Mouse (Mus musculus) limb, embryonic 11.5 days (tissue): ENCODE measurements around the gene Spsb1. TPM values are rescaled to one million over a fixed set of nuclear protein-coding genes. Genes with fewer than 3 reads are reported as not detected.

Source experiments
- ATAC-seq: fragments of 200-750 bp; cut with Nextera tagmentation; 2 replicates; pipeline ENCODE4 v1.8.0; 2017; ENCODE audit warnings: low read depth; ENCODE audit not compliant: insufficient number of reproducible peaks, low FRiP score, low TSS enrichment
- DNase-seq: peaks from one replicate; pipeline ENCODE4 v3.0.0-alpha.2; 2015; ENCODE audit warnings: low spot score
- H3K27ac ChIP-seq: fragments of 300-500 bp; sonication (generic); replicated peaks from 2 replicates; pipeline ENCODE4 v1.5.1; 2014; ENCODE audit warnings: low read depth, mild to moderate bottlenecking, low read length
- H3K27me3 ChIP-seq: fragments of 300-500 bp; sonication (generic); 2 replicates; pipeline ENCODE4 v1.6.1; 2014; ENCODE audit warnings: mild to moderate bottlenecking, low read length, mixed read lengths; ENCODE audit not compliant: control insufficient read depth, insufficient read depth
- H3K36me3 ChIP-seq: fragments of 300-500 bp; sonication (generic); 2 replicates; pipeline ENCODE4 v1.6.1; 2014; ENCODE audit warnings: mild to moderate bottlenecking, low read length, moderate library complexity, mixed read lengths; ENCODE audit not compliant: control insufficient read depth, insufficient read depth
- H3K4me1 ChIP-seq: fragments of 300-500 bp; sonication (generic); 2 replicates; pipeline ENCODE4 v1.6.1; 2014; ENCODE audit warnings: low read length, mixed read lengths; ENCODE audit not compliant: control insufficient read depth, insufficient read depth
- H3K4me2 ChIP-seq: fragments of 300-500 bp; sonication (generic); 2 replicates; pipeline ENCODE4 v1.6.1; 2014; ENCODE audit warnings: low read depth, mild to moderate bottlenecking, moderate library complexity; ENCODE audit not compliant: severe bottlenecking
- H3K4me3 ChIP-seq: fragments of 300-500 bp; sonication (generic); 2 replicates; pipeline ENCODE4 v1.5.1; 2014; ENCODE audit warnings: low read depth, low read length
- H3K9ac ChIP-seq: fragments of 300-500 bp; sonication (generic); 2 replicates; pipeline ENCODE4 v1.6.1; 2014; ENCODE audit warnings: mild to moderate bottlenecking, low read length
- H3K9me3 ChIP-seq: fragments of 300-500 bp; sonication (generic); 2 replicates; pipeline ENCODE4 v1.6.1; 2016; ENCODE audit warnings: low read length; ENCODE audit not compliant: control insufficient read depth
- WGBS: fragments of 180-500 bp; shearing (Covaris S2); extraction: QIAGEN DNeasy Blood & Tissue Kit; methylation state at CpG from one replicate; pipeline ENCODE4 v1.1.7; 2014; 5-methylcytosine and 5-hydroxymethylcytosine counted together
- polyA plus RNA-seq: library from polyadenylated mRNA; unstranded; fragments of >200 nt; fragmentation: Nextera tagmentation; extraction: Ambion mirVana; gene quantifications from 2 replicates; pipeline ENCODE4 v1.2.1, GENCODE M21; 2014

Gene Spsb1
- 12.8 and 16.4 TPM in 2 replicates for polyA plus RNA-seq

GRCm38 (mm10) chr4:149954893-149955439 lies at the start of gene Spsb1:
Gene Spsb1, minus strand, starts transcription at chr4:149955043.
- ATAC-seq, result peak; percentile 90
- Histone ChIP-seq H3K4me2 (peak within 1 kb of the TSS; percentile 94), H3K36me3 (no peaks in the 10 kb centered on the region), H3K27me3 (peaks cover 7% of the 10 kb centered on the region; the same call in 1 of the 2 replicates), H3K9me3 (no peaks in the 10 kb centered on the region), H3K4me1 (peaks cover 15% of the 10 kb centered on the region), H3K27ac (peak within 1 kb of the TSS; percentile 23; the same call in 1 of the 2 replicates), H3K9ac (peak within 1 kb of the TSS; percentile 83), H3K4me3 (peak within 1 kb of the TSS; percentile 61)
- DNase-seq, result peak; percentile 99
- WGBS, result under 1% methylated on average over 46 of the region's 51 CpGs

GRCm38 (mm10) chr4:150003641-150004040 lies 48.8 kb upstream of the Spsb1 start:
- Histone ChIP-seq H3K4me1 (peaks cover 14% of the 10 kb centered on the region), H3K9ac (no peak overlapping the region), H3K4me3 (no peak overlapping the region), H3K27me3 (no peaks in the 10 kb centered on the region), H3K9me3 (no peaks in the 10 kb centered on the region), H3K27ac (no peak overlapping the region), H3K4me2 (no peak overlapping the region), H3K36me3 (no peaks in the 10 kb centered on the region)
- ATAC-seq (no peak), DNase-seq (no peak)
- 82% methylated on average over 4 of the region's 4 CpGs for WGBS

GRCm38 (mm10) chr4:150003021-150003580 lies 48.3 kb upstream of the Spsb1 start:
- Histone ChIP-seq H3K9ac (no peak overlapping the region), H3K27me3 (no peaks in the 10 kb centered on the region), H3K4me3 (no peak overlapping the region), H3K4me2 (no peak overlapping the region), H3K4me1 (peaks cover 18% of the 10 kb centered on the region), H3K9me3 (no peaks in the 10 kb centered on the region), H3K27ac (no peak overlapping the region), H3K36me3 (no peaks in the 10 kb centered on the region)
- DNase-seq (no peak), ATAC-seq (no peak)
- 58% methylated on average over 7 of the region's 7 CpGs for WGBS

DNA sequence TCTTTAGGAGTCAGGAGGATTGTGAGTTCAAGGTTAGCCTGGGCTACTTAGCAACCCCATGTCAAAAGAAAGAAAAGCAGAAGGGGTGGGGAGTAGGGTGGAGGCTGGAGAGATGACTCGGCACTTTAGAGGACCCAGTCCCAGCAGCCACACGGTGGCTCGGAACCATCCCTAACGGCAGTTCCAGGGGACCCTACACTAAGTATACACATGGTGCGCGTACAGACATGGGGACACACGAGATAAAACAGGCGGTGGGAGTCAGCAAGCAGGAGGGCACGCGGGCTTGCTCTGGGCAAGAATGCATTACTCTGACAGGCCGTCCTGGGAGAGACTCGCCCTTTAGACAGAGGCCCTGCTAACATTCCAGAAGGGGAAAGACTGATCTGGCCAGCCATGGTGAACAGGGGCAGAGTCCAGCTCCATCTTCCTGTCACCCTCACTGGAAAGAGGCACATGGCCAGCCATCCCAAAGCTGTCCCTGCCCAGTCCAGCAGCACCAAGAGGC lies 47.2 kb upstream of the Spsb1 start:
- 69% methylated on average over 12 of the region's 12 CpGs for WGBS
- no peak for ATAC-seq
- no peak for DNase-seq
- H3K4me1 ChIP-seq, result peaks cover 18% of the 10 kb centered on the region
- no peak overlapping the region for H3K4me2 ChIP-seq
- H3K9ac ChIP-seq, result no peak overlapping the region
- no peaks in the 10 kb centered on the region for H3K27me3 ChIP-seq
- no peaks in the 10 kb centered on the region for H3K36me3 ChIP-seq
- no peak overlapping the region for H3K27ac ChIP-seq
- H3K9me3 ChIP-seq, result no peaks in the 10 kb centered on the region
- H3K4me3 ChIP-seq, result no peak overlapping the region

DNA sequence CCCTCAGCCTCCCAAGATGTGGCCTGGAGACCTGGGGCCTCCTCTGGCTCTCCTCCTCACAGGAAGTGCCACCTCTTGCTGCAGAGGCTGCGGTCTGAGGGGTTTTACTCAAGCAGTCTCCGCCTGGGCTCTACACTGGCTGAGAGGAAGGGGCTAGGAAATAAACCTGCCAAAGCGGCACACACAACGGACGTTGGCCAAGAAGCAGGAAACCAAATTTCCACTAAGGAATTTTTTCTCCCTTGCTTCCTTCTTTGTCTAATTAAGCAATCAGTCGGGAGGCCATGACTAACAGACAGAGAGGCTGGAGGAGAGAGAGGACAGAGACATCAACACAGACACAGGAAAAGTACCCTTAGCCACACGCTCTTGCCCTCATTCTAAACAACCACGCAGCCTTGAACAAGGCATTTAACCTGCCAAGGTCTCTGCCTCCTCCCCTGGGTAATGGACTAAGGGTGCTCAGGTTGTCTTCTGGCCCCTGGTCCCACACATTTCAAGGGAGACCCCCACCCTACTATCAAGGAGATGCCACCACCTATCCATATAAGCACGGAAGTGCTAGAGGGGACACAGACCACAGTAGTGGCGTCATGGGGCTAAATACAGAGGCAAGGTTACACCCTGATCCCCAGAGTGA lies 46.5 kb upstream of the Spsb1 start:
- WGBS, result 49% methylated on average over 10 of the region's 10 CpGs
- Histone ChIP-seq H3K4me1 (peaks cover 18% of the 10 kb centered on the region), H3K4me2 (no peak overlapping the region), H3K4me3 (no peak overlapping the region), H3K9ac (0 out of 2 replicates have a peak overlapping the region, but pooled peaks have one; percentile 27), H3K27me3 (no peaks in the 10 kb centered on the region), H3K27ac (no peak overlapping the region), H3K36me3 (no peaks in the 10 kb centered on the region), H3K9me3 (no peaks in the 10 kb centered on the region)
- DNase-seq (no peak), ATAC-seq (no peak)

- Histone ChIP-seq H3K27ac (no peak overlapping the region), H3K4me2 (no peak overlapping the region), H3K27me3 (no peaks in the 10 kb centered on the region), H3K9ac (no peak overlapping the region), H3K36me3 (no peaks in the 10 kb centered on the region; the same call in 1 of the 2 replicates), H3K4me1 (peaks cover 18% of the 10 kb centered on the region), H3K9me3 (no peaks in the 10 kb centered on the region), H3K4me3 (no peak overlapping the region)
- DNase-seq (no peak), ATAC-seq (no peak)
- WGBS, result 91% methylated on average over 15 of the region's 15 CpGs
Observed at GRCm38 (mm10) chr4:149999931-150000555, 45.2 kb upstream of the Spsb1 start.

DNA sequence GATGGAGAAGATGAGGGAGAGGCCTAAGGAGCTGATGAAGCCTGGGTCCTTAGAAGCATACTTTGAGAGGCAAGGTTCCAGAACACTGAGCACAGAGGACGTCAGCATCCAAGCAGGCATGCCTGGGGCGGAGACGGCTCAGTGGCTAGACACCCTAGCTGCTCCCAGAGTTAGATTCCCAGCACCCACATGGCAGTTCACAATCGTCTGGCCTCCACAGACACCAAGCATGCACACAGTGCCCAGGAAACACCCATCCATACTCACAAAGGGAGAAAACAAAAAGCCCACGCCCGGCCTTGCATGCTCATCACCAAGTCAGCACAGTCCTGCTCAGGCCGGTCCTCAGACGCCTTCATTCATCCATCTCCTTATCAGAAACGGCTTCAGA lies 44.7 kb upstream of the Spsb1 start:
- Histone ChIP-seq H3K27me3 (no peaks in the 10 kb centered on the region), H3K4me3 (no peak overlapping the region), H3K36me3 (no peaks in the 10 kb centered on the region; the same call in 1 of the 2 replicates), H3K4me2 (no peak overlapping the region), H3K9me3 (no peaks in the 10 kb centered on the region), H3K4me1 (peaks cover 18% of the 10 kb centered on the region), H3K27ac (no peak overlapping the region), H3K9ac (no peak overlapping the region)
- whole genome bisulfite sequencing, result 89% methylated on average over 9 of the region's 9 CpGs
- ATAC-seq, result no peak
- DNase-seq, result no peak

- Histone ChIP-seq H3K36me3 (no peaks in the 10 kb centered on the region; the same call in 1 of the 2 replicates), H3K9ac (no peak overlapping the region), H3K27ac (no peak overlapping the region), H3K27me3 (no peaks in the 10 kb centered on the region), H3K4me2 (no peak overlapping the region), H3K4me3 (no peak overlapping the region), H3K9me3 (no peaks in the 10 kb centered on the region), H3K4me1 (peaks cover 18% of the 10 kb centered on the region)
- no peak for DNase-seq
- WGBS, result 86% methylated on average over 14 of the region's 14 CpGs
- no peak for ATAC-seq
Observed at GRCm38 (mm10) chr4:149998786-149999509, 44.1 kb upstream of the Spsb1 start.
